Mouse (Mus musculus) central nervous system, embryonic 11.5 days (tissue): ENCODE results near the gene Slc26a10. TPM values are rescaled to one million over a fixed set of nuclear protein-coding genes. Genes with fewer than 3 reads are reported as not detected.

Experiments
- polyA plus RNA-seq: library from polyadenylated mRNA; depleted of rRNA; stranded (reverse); fragments of >200 nt; gene quantifications from 2 replicates; pipeline ENCODE4 v1.2.3, GENCODE M21; 2012; rRNA removed

The Slc26a10 gene
- 2.6 and 4.2 TPM in 2 replicates for polyA plus RNA-seq

GRCm38 (mm10) chr10:127179871-127180694 lies at the start of gene Slc26a10:
Slc26a10 (minus strand) TSS chr10:127180645.

DNA sequence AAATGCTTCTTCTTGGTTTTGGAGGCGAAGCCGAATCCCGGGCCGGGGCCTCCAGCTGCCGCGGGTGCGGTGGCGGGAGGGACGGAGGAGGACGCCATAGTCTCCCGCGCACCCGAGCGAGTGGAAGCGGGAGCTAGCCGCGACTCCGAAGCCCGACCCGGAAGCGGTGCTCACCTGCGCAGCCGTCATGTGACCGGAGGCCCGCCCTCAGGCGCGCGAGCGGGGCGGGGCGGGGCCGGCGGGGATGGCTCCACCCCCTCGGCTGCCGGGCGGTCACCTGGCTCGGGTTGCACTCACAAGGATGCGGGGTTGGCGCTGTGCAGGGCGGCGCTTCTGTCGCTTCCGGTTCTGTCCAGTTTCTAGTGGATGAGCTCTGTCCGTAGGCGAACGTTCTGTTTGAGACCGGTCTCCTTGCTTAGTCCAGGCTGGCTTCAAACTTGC lies 31.0 kb upstream of the Slc26a10 start, which contains the start of gene Pip4k2c:
Gene Pip4k2c, minus strand, starts transcription at position 172 of the 441 bp plus-strand sequence.

DNA sequence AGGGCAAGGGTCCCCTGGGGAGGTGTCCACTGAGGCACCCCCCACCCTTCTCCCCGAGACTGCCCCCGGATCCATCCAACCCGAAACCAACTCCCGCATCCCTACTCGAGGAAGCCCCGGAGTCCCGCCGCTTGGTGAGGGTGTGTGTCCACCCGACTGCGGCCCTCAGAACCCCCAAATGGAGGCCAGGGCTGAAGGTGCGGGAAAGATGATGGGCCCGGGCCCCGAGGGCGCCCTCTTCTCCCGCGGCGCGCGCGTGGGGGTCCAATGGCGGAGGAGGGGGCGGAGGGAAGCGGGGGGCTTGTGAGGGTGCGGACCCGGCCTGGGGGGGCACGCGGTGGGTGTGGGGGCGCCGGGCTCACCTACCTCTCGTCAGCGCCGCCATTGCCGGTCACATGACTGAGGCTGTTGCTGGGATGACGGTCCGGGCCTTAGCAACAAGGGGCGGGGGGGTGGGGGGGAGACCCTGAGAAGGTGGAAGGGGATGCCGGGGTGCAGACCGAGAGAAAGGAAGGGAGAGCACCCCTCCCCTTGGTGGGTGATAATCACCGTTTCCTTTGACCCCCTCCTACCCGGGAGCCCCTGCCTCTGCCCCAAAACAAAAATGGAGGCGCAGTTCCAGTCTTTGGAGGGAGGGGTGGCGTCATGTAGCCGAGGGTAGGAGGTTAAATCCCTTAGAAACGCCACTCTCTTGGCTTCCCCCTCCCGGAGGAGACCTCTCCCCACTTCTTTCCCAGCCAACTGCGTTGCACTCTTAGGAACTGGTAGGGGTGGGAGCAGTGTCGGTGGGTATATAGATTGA lies 15.1 kb upstream of the Slc26a10 start, which contains the start of gene Dtx3:
Gene Dtx3, minus strand, starts transcription at position 401 of the 802 bp plus-strand sequence.

DNA sequence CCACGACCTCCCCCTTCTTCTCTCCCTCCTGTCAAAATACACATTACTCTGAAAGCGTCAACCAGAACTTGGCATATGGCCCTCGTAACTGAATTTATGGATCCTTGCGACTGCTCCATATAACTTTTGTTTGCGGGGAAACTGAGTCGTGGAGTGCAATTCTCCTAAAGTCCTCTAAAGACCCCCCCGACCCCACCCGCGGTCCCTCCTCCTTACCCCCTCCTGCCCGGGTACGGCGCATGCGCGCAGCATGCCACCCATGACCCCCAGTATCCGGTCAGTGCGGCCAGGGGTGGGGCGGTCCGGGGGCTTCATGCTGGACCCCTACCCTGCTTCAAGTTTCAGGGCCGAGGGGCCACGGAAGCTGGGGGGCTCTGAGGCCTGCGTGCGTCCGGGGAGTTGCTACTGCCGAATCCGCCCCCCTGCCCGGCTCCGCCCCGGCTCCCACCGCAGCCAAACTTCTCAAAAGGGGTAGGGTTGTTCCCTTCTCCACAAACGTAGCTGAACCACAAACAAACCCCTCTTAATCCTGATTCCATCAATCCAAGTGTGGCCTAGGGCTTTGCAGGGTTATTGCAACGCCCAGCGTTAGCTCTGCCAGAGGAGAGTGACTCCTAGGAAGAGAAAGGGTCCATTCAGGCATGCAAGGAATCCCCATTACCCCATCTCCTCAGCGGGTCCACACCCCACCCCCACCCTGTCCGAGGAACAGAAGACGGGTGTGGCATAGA lies 9.4 kb upstream of the Slc26a10 start, which contains the start of gene Arhgef25:
Gene Arhgef25, minus strand, starts transcription at position 433 of the 731 bp plus-strand sequence.

GRCm38 (mm10) chr10:127164631-127165353 lies 15.7 kb downstream of the Slc26a10 start, which contains the start of gene B4galnt1:
B4galnt1 (plus strand) TSS chr10:127165225.

Other genes starting within 250 kb of the Slc26a10 start
- 78.5 and 118 TPM in 2 replicates for gene Ctdsp2, start 201.9 kb downstream of the Slc26a10 start, polyA plus RNA-seq
- gene Avil, start 179.9 kb downstream of the Slc26a10 start, polyA plus RNA-seq: 0.60 and 0.84 TPM in 2 replicates
- gene Tsfm, start 149.8 kb downstream of the Slc26a10 start, polyA plus RNA-seq: 50.4 and 63.2 TPM in 2 replicates
- gene Mettl1, start 139.2 kb downstream of the Slc26a10 start, polyA plus RNA-seq: 34.0 and 37.1 TPM in 2 replicates
- gene Eef1akmt3, start 139.1 kb downstream of the Slc26a10 start, polyA plus RNA-seq: 0.25 and 0.45 TPM in 2 replicates
- gene Cyp27b1, start 132.4 kb downstream of the Slc26a10 start, polyA plus RNA-seq: 0.24 and 0.43 TPM in 2 replicates
- gene March9, start 120.5 kb downstream of the Slc26a10 start, polyA plus RNA-seq: 10.7 and 11.8 TPM in 2 replicates
- 1,762 and 2,065 TPM in 2 replicates for gene Cdk4, start 117.1 kb downstream of the Slc26a10 start, polyA plus RNA-seq
- 83.8 and 112 TPM in 2 replicates for gene Tspan31, start 110.4 kb downstream of the Slc26a10 start, polyA plus RNA-seq
- gene Agap2, start 105.4 kb downstream of the Slc26a10 start, polyA plus RNA-seq: 11.3 and 13.4 TPM in 2 replicates
- 53.8 and 114 TPM in 2 replicates for gene Os9, start 59.5 kb downstream of the Slc26a10 start, polyA plus RNA-seq
- 8.4 and 8.8 TPM in 2 replicates for gene B4galnt1, start 15.4 kb downstream of the Slc26a10 start, polyA plus RNA-seq
- gene Arhgef25, start 9.4 kb upstream of the Slc26a10 start, polyA plus RNA-seq: 107 and 115 TPM in 2 replicates
- gene Dtx3, start 15.1 kb upstream of the Slc26a10 start, polyA plus RNA-seq: 237 and 284 TPM in 2 replicates
- gene Pip4k2c, start 30.9 kb upstream of the Slc26a10 start, polyA plus RNA-seq: 18.0 and 21.0 TPM in 2 replicates
- gene Kif5a, start 82.7 kb upstream of the Slc26a10 start, polyA plus RNA-seq: 36.0 and 44.4 TPM in 2 replicates
- gene Dctn2, start 85.7 kb upstream of the Slc26a10 start, polyA plus RNA-seq: 190 and 214 TPM in 2 replicates
- 46.5 and 56.0 TPM in 2 replicates for gene Mbd6, start 108.4 kb upstream of the Slc26a10 start, polyA plus RNA-seq
- 90.4 and 101 TPM in 2 replicates for gene Mars, start 131.1 kb upstream of the Slc26a10 start, polyA plus RNA-seq
- 2.0 and 2.3 TPM in 2 replicates for gene Arhgap9, start 141.3 kb upstream of the Slc26a10 start, polyA plus RNA-seq
- gene Gli1, start 161.3 kb upstream of the Slc26a10 start, polyA plus RNA-seq: 26.1 and 42.2 TPM in 2 replicates
- 0.01 TPM in 1 of 2 replicates, not detected in the other for gene Inhbe, start 173.8 kb upstream of the Slc26a10 start, polyA plus RNA-seq
- 0.05 and 0.09 TPM in 2 replicates for gene Inhbc, start 189.8 kb upstream of the Slc26a10 start, polyA plus RNA-seq
- 33.5 and 48.3 TPM in 2 replicates for gene R3hdm2, start 199.7 kb upstream of the Slc26a10 start, polyA plus RNA-seq